Mouse (Mus musculus): ENCODE measurements around the gene Gab1. TPM values are rescaled to one million over a fixed set of nuclear protein-coding genes. Genes with fewer than 3 reads are reported as not detected.
A peak's percentile ranks its signal among the peaks of the same experiment; 100 is the strongest.
"Not testable (repeated sequence)": the region's sequence is repeated elsewhere in the genome, so short reads cannot be mapped to it uniquely, and the experiment has no call there.

Gab1 gene
- polyA plus RNA-seq, 1 experiment from 2014 or later = 13.0 TPM

GRCm38 (mm10) chr8:80784559-80784958 is 95.8 kb downstream of the Gab1 start:
- Histone ChIP-seq H3K36me3 (peaks cover 43% of the 10 kb centered on the region), H3K9me3 (replicated peaks) (no peaks in the 10 kb centered on the region), H3K27ac (replicated peaks) (no peak overlapping the region), H3K4me1 (no peaks in the 10 kb centered on the region), H3K27me3 (ENCODE audit: low read depth, poor library complexity, severe bottlenecking) (no peaks in the 10 kb centered on the region), H3K4me3 (no peak overlapping the region)
- DNase-seq (ENCODE audit: low spot score) = no peak
- 94% methylated on average over 9 of the region's 9 CpGs for WGBS

GRCm38 (mm10) chr8:80783271-80783670 is 97.0 kb downstream of the Gab1 start:
- Histone ChIP-seq H3K27ac (replicated peaks) (no peak overlapping the region; the same call in 1 of the 2 replicates), H3K9me3 (replicated peaks) (no peaks in the 10 kb centered on the region), H3K4me3 (no peak overlapping the region), H3K4me1 (no peaks in the 10 kb centered on the region), H3K36me3 (peaks cover 45% of the 10 kb centered on the region), H3K27me3 (ENCODE audit: low read depth, poor library complexity, severe bottlenecking) (no peaks in the 10 kb centered on the region)
- WGBS = 95% methylated on average over 4 of the region's 4 CpGs
- no peak for DNase-seq (ENCODE audit: low spot score)

- 84% methylated on average over 10 of the region's 10 CpGs for WGBS
Observed at GRCm38 (mm10) chr8:80781338-80781737, 99.0 kb downstream of the Gab1 start.

GRCm38 (mm10) chr8:80780271-80780670 is 100.0 kb downstream of the Gab1 start:
- Histone ChIP-seq H3K4me1 (no peaks in the 10 kb centered on the region), H3K27ac (replicated peaks) (no peak overlapping the region), H3K9me3 (replicated peaks) (no peaks in the 10 kb centered on the region), H3K36me3 (peaks cover 53% of the 10 kb centered on the region), H3K27me3 (ENCODE audit: low read depth, poor library complexity, severe bottlenecking) (no peaks in the 10 kb centered on the region), H3K4me3 (no peak overlapping the region)
- WGBS = 93% methylated on average over 4 of the region's 4 CpGs
- no peak for DNase-seq (ENCODE audit: low spot score)

More at GRCm38 (mm10) chr8:80781338-80781737, 99.0 kb downstream of the Gab1 start:
- Histone ChIP-seq H3K9me3 (replicated peaks) (no peaks in the 10 kb centered on the region), H3K27ac (replicated peaks) (no peak overlapping the region), H3K36me3 (peaks cover 53% of the 10 kb centered on the region), H3K27me3 (ENCODE audit: low read depth, poor library complexity, severe bottlenecking) (no peaks in the 10 kb centered on the region), H3K4me1 (no peaks in the 10 kb centered on the region), H3K4me3 (no peak overlapping the region)
- no peak for DNase-seq (ENCODE audit: low spot score)

- Histone ChIP-seq H3K4me1 (no peaks in the 10 kb centered on the region), H3K4me3 (no peak overlapping the region), H3K36me3 (peaks cover 47% of the 10 kb centered on the region), H3K9me3 (replicated peaks) (no peaks in the 10 kb centered on the region), H3K27ac (replicated peaks) (no peak overlapping the region), H3K27me3 (ENCODE audit: low read depth, poor library complexity, severe bottlenecking) (no peaks in the 10 kb centered on the region)
- WGBS = 82% methylated on average over 8 of the region's 8 CpGs
- no peak for DNase-seq (ENCODE audit: low spot score)
Observed at GRCm38 (mm10) chr8:80776436-80776835, 103.9 kb downstream of the Gab1 start.

- DNase-seq (ENCODE audit: low spot score) = no peak
- H3K27me3 ChIP-seq (ENCODE audit: low read depth, poor library complexity, severe bottlenecking) = no peaks in the 10 kb centered on the region
- H3K36me3 ChIP-seq = peaks cover 64% of the 10 kb centered on the region
Observed at GRCm38 (mm10) chr8:80772732-80773460, 107.4 kb downstream of the Gab1 start.

GRCm38 (mm10) chr8:80768451-80768850 is 111.9 kb downstream of the Gab1 start:
- Histone ChIP-seq H3K4me1 (no peaks in the 10 kb centered on the region), H3K4me3 (no peak overlapping the region), H3K27me3 (ENCODE audit: low read depth, poor library complexity, severe bottlenecking) (no peaks in the 10 kb centered on the region), H3K9me3 (replicated peaks) (no peaks in the 10 kb centered on the region), H3K36me3 (peaks cover 63% of the 10 kb centered on the region), H3K27ac (replicated peaks) (no peak overlapping the region)
- no peak for DNase-seq (ENCODE audit: low spot score)
- WGBS = 95% methylated on average over 6 of the region's 6 CpGs

More at GRCm38 (mm10) chr8:80772732-80773460, 107.4 kb downstream of the Gab1 start:
- H3K4me1 ChIP-seq = no peaks in the 10 kb centered on the region
- no peaks in the 10 kb centered on the region for H3K9me3 ChIP-seq (replicated peaks)
- H3K4me3 ChIP-seq = no peak overlapping the region
- 94% methylated on average over 4 of the region's 4 CpGs for WGBS
- no peak overlapping the region for H3K27ac ChIP-seq (replicated peaks)

- Histone ChIP-seq H3K4me1 (no peaks in the 10 kb centered on the region), H3K4me3 (no peak overlapping the region), H3K27ac (replicated peaks) (no peak overlapping the region), H3K27me3 (ENCODE audit: low read depth, poor library complexity, severe bottlenecking) (no peaks in the 10 kb centered on the region), H3K9me3 (replicated peaks) (no peaks in the 10 kb centered on the region), H3K36me3 (no peaks in the 10 kb centered on the region)
- DNase-seq (ENCODE audit: low spot score) = peak; percentile 79
- WGBS = 33% methylated on average over 9 of the region's 9 CpGs
Observed at GRCm38 (mm10) chr8:80753017-80753715, 127.2 kb downstream of the Gab1 start.

- Histone ChIP-seq H3K4me3 (no peak overlapping the region), H3K9me3 (replicated peaks) (no peaks in the 10 kb centered on the region), H3K27me3 (ENCODE audit: low read depth, poor library complexity, severe bottlenecking) (no peaks in the 10 kb centered on the region), H3K36me3 (no peaks in the 10 kb centered on the region), H3K27ac (replicated peaks) (no peak overlapping the region), H3K4me1 (no peaks in the 10 kb centered on the region)
- DNase-seq (ENCODE audit: low spot score) = no peak
- 74% methylated on average over 7 of the region's 7 CpGs for WGBS
Observed at GRCm38 (mm10) chr8:80752429-80752828, 127.9 kb downstream of the Gab1 start.

GRCm38 (mm10) chr8:80749091-80749490 is 131.2 kb downstream of the Gab1 start:
- Histone ChIP-seq H3K9me3 (replicated peaks) (no peaks in the 10 kb centered on the region), H3K36me3 (no peaks in the 10 kb centered on the region), H3K27ac (replicated peaks) (no peak overlapping the region), H3K4me1 (no peaks in the 10 kb centered on the region), H3K4me3 (no peak overlapping the region), H3K27me3 (ENCODE audit: low read depth, poor library complexity, severe bottlenecking) (no peaks in the 10 kb centered on the region)
- no peak for DNase-seq (ENCODE audit: low spot score)
- 94% methylated on average over 4 of the region's 4 CpGs for WGBS

- Histone ChIP-seq H3K4me1 (peaks cover 18% of the 10 kb centered on the region), H3K36me3 (peaks cover 16% of the 10 kb centered on the region), H3K9me3 (replicated peaks) (no peaks in the 10 kb centered on the region), H3K27me3 (ENCODE audit: low read depth, poor library complexity, severe bottlenecking) (no peaks in the 10 kb centered on the region), H3K27ac (replicated peaks) (peak overlapping the region; percentile 98), H3K4me3 (peak overlapping the region; percentile 92)
- no peak for DNase-seq (ENCODE audit: low spot score)
- 16% methylated on average over 14 of the region's 14 CpGs for WGBS
Observed at GRCm38 (mm10) chr8:80739932-80740331, 140.4 kb downstream of the Gab1 start.

- H3K4me1 ChIP-seq = peaks cover 18% of the 10 kb centered on the region
- peak within 1 kb of the TSS; percentile 98 for H3K27ac ChIP-seq (replicated peaks)
- H3K36me3 ChIP-seq = peaks cover 22% of the 10 kb centered on the region
- not testable (repeated sequence) for H3K27me3 ChIP-seq (ENCODE audit: low read depth, poor library complexity, severe bottlenecking); H3K9me3 ChIP-seq (replicated peaks)
- peak within 1 kb of the TSS; percentile 92 for H3K4me3 ChIP-seq
- DNase-seq (ENCODE audit: low spot score) = peak; percentile 89
- 2% methylated on average over 84 of the region's 91 CpGs for WGBS
Observed at GRCm38 (mm10) chr8:80739155-80739924, 141.0 kb downstream of the Gab1 start, which contains the start of gene Smarca5. Gene Smarca5 (minus strand): TSS chr8:80739497.

Measured in midbrain, embryonic 10.5 days (tissue).